ENCODE assay signal across 9 mouse cellular contexts in the genomic region with DNA sequence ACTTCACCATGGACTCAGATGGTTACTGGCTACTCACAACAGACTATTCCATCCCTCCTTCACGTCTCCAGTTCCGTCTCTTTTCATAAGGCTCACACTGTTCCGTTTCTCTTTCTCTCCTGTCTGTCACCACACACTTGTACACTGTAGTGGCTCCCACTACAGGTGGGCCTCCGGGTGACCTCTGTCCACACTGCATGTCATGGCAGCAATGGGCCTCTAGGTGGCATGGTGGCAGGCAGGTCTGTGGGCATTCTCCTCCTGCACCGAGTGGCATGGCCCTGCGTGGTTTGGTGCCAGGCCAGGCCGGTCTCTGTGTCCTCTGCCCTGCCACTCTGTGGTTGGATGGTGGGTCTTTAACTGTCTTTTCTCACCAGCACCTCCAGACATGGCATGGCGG. TPM values are rescaled to one million over a fixed set of nuclear protein-coding genes. Genes with fewer than 3 reads are reported as not detected.
DNase-seq lines count a peak whose midpoint lies in the region; ATAC-seq lines count a peak whose summit lies in the region.
"Had no signal": no experiment of that assay in that cellular context is flagged by ENCODE, and none has a peak within 500 bp of the region (broad histone marks: within the 10 kb centered on the region; RNA-seq: fewer than 3 reads in every experiment).

No protein-coding gene starts in this region.

- H3K4me1 ChIP-seq in intestine, embryonic 16.5 days (ENCODE audit: control insufficient read depth, insufficient read depth, low read length): no peaks in the 10 kb centered on the region
- peaks cover 8% of the 10 kb centered on the region; the same call in 1 of the 2 replicates for H3K4me1 ChIP-seq in intestine, embryonic 15.5 days (replicated peaks)

- no peak overlapping the region for H3K9ac ChIP-seq in intestine, embryonic 16.5 days (ENCODE audit: low read depth, low read length)
- H3K9ac ChIP-seq in intestine, embryonic 15.5 days: no peak overlapping the region
- H3K9ac ChIP-seq: limb, embryonic 15.5 days had no signal

- DNase-seq in CD8-positive naive resting alpha-beta T cell, adult 2 months (ENCODE audit: low read depth in 2 of 2, low spot score in 2 of 2): peak; percentile 14 to 23
- DNase-seq in adrenal gland, postnatal 25 days: peak; percentile 74
- peak; percentile 46 for DNase-seq in gastrocnemius, postnatal 10 days
- peak; percentile 60 to 78 for DNase-seq in lung, adult 18-20 months
- peak; percentile 54 to 69 for DNase-seq in spleen, adult 18-20 months
- DNase-seq in left cerebral cortex, adult 8-10 months (ENCODE audit: low spot score in 2 of 2): no peak

- 86% methylated on average over 8 of the region's 8 CpGs for WGBS in intestine, embryonic 16.5 days
- 87% methylated on average over 8 of the region's 8 CpGs for WGBS in intestine, embryonic 15.5 days

- peak; percentile 21; the same call in 1 of the 2 replicates for ATAC-seq in intestine, embryonic 16.5 days
- ATAC-seq in intestine, embryonic 15.5 days: no peak

- no peak overlapping the region for H3K27ac ChIP-seq in intestine, embryonic 16.5 days (ENCODE audit: low read length)
- H3K27ac ChIP-seq in intestine, embryonic 15.5 days: no peak overlapping the region
- H3K27ac ChIP-seq: limb, embryonic 15.5 days had no signal

- no peaks in the 10 kb centered on the region for H3K9me3 ChIP-seq in intestine, embryonic 16.5 days (ENCODE audit: control insufficient read depth, low read length)
- H3K9me3 ChIP-seq in intestine, embryonic 15.5 days: no peaks in the 10 kb centered on the region
- H3K9me3 ChIP-seq: limb, embryonic 15.5 days had no signal

- H3K27me3 ChIP-seq in intestine, embryonic 16.5 days (replicated peaks; ENCODE audit: control insufficient read depth, insufficient read depth, low read length): no peaks in the 10 kb centered on the region
- H3K27me3 ChIP-seq in intestine, embryonic 15.5 days (replicated peaks): no peaks in the 10 kb centered on the region
- H3K27me3 ChIP-seq: limb, embryonic 15.5 days had no signal

- H3K36me3 ChIP-seq in intestine, embryonic 16.5 days (ENCODE audit: control insufficient read depth, insufficient read depth, low read length): no peaks in the 10 kb centered on the region
- H3K36me3 ChIP-seq in intestine, embryonic 15.5 days: no peaks in the 10 kb centered on the region

- H3K4me2 ChIP-seq in intestine, embryonic 16.5 days (ENCODE audit: low read depth, low read length): no peak overlapping the region
- H3K4me2 ChIP-seq in intestine, embryonic 15.5 days (replicated peaks): no peak overlapping the region
- H3K4me2 ChIP-seq: limb, embryonic 15.5 days had no signal

- H3K4me3 ChIP-seq in intestine, embryonic 16.5 days (ENCODE audit: low read length): no peak overlapping the region
- no peak overlapping the region for H3K4me3 ChIP-seq in intestine, embryonic 15.5 days (replicated peaks)
- H3K4me3 ChIP-seq: limb, embryonic 15.5 days had no signal

RNA-seq across cellular contexts. Expression of a gene that starts 30.1 kb away (rescaled TPM):
- 16.4 and 19.8 TPM in 2 replicates for polyA plus RNA-seq in intestine, embryonic 16.5 days (2015; fragmentation: Nextera tagmentation; extraction: Ambion mirVana)
- 20.6 and 24.1 TPM in 2 replicates for polyA plus RNA-seq in intestine, embryonic 15.5 days (2015; fragmentation: Nextera tagmentation; extraction: Ambion mirVana)
- 9.7 and 16.5 TPM in 2 replicates for total RNA-seq in adrenal gland, postnatal 25 days (2021)
- 10 to 100 TPM in 1 of 2 experiments, 1 to 10 TPM in 1; 8.0 to 10.8 TPM for total RNA-seq in gastrocnemius, postnatal 10 days (2021)
- 10 to 100 TPM; 18.4 to 23.6 (median 19.3) TPM for total RNA-seq in left cerebral cortex, adult 8-10 months (2022)

Comparison
In these comparisons a context has a peak if more than half of its experiments do, and no peak if none do; other contexts are left out.
1. DNase-seq: peak in CD8-positive naive resting alpha-beta T cell, adult 2 months (2 of 2), adrenal gland, postnatal 25 days (single experiment), gastrocnemius, postnatal 10 days (single experiment), lung, adult 18-20 months (2 of 2) and spleen, adult 18-20 months (2 of 2); none in left cerebral cortex, adult 8-10 months (0 of 2).